Mouse (Mus musculus) CH12.LX (cell line): ENCODE results near the gene Vdac1.

ENCODE experiments used
- BHLHE40 ChIP-seq: IDR thresholded peaks from 2 replicates; pipeline ENCODE4 v1.6.1; 2011; ENCODE audit warnings: mild to moderate bottlenecking, low read depth, low read length, improper control_type of control experiment
- CTCF ChIP-seq, 2 experiments: IDR thresholded peaks in 1 of 2; conservative IDR thresholded peaks in 1 of 2; 2 replicates each; pipeline ENCODE4 v1.5.1; 2011 to 2012; ENCODE audit warnings: low read depth in 2 of 2, low read length in 2 of 2, improper control_type of control experiment in 1 of 2, inconsistent platforms in 1 of 2, mild to moderate bottlenecking in 1 of 2, moderate library complexity in 1 of 2
- ELF1 ChIP-seq: IDR thresholded peaks from 2 replicates; pipeline ENCODE4 v1.6.1; 2014; ENCODE audit warnings: low read depth, mild to moderate bottlenecking, inconsistent platforms, low read length, improper control_type of control experiment
- EP300 ChIP-seq: IDR thresholded peaks from 2 replicates; pipeline ENCODE4 v1.6.1; 2011; ENCODE audit warnings: low read length, improper control_type of control experiment
- HCFC1 ChIP-seq: IDR thresholded peaks from 2 replicates; pipeline ENCODE4 v1.6.1; 2012; ENCODE audit warnings: low read depth, mild to moderate bottlenecking, inconsistent platforms, low read length, improper control_type of control experiment
- IRF4 ChIP-seq: IDR thresholded peaks from 2 replicates; pipeline ENCODE4 v1.6.1; 2014; ENCODE audit warnings: low read depth, mild to moderate bottlenecking, inconsistent platforms, low read length, improper control_type of control experiment
- JUN ChIP-seq: IDR thresholded peaks from 2 replicates; pipeline ENCODE4 v1.6.1; 2011; ENCODE audit warnings: low read depth, mild to moderate bottlenecking, low read length, improper control_type of control experiment, moderate library complexity; ENCODE audit not compliant: insufficient read depth
- JUND ChIP-seq: conservative IDR thresholded peaks from 2 replicates; pipeline ENCODE4 v1.6.1; 2011; ENCODE audit warnings: low read depth, low read length, improper control_type of control experiment
- MAFK ChIP-seq: IDR thresholded peaks from 2 replicates; pipeline ENCODE4 v1.6.1; 2011; ENCODE audit warnings: low read length, improper control_type of control experiment; ENCODE audit not compliant: insufficient replicate concordance
- MAZ ChIP-seq: IDR thresholded peaks from 2 replicates; pipeline ENCODE4 v1.6.1; 2012; ENCODE audit warnings: low read depth, mild to moderate bottlenecking, inconsistent platforms, low read length, improper control_type of control experiment, moderate library complexity
- POLR2A ChIP-seq: IDR thresholded peaks from 2 replicates; pipeline ENCODE4 v1.6.1; 2011; ENCODE audit warnings: low read depth, mild to moderate bottlenecking, improper control_type of control experiment, low read length
- USF1 ChIP-seq: IDR thresholded peaks from 2 replicates; pipeline ENCODE4 v1.6.1; 2014; ENCODE audit warnings: low read depth, mild to moderate bottlenecking, inconsistent platforms, low read length, improper control_type of control experiment
- ZMIZ1 ChIP-seq: IDR thresholded peaks from 2 replicates; pipeline ENCODE4 v1.6.1; 2012; ENCODE audit warnings: low read depth, mild to moderate bottlenecking, inconsistent platforms, low read length, improper control_type of control experiment

DNA sequence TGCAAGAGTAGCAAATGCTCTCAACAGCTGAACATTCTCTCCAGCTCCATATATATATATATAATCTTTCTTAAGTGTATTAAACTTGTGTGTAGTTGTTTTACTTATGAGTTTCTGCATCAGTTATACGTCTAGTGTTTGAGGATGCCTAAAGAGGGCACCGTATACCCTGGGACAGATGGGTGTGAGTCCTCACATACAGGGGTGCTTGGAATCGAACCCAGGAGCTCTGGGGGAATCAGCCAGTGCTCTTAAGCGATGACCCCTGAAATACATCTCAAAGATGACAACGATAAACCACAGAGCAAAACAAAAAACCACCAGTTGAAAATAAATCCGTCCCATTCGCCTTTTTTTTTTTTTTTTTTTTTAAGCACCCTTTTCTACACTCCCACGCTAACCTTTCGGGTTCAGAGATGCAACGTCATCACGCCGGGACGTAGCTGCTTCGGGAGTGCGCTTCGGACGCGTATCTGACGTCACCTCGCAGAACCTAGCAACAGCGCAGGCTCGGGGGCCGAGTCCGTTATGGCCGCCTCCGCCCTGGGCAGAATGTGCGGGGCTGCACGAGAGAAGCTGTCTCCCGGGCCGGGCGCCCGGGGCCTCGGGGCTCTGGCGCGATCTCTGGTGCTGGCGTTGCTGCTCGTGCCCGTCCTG lies 35.4 kb downstream of the Vdac1 start, which contains the start of gene 9530068E07Rik:
- TF ChIP-seq ZMIZ1 (peak; percentile 94), BHLHE40 (peak; percentile 27; the same call in 1 of the 2 replicates), ELF1 (peak; percentile 58), HCFC1 (peak; percentile 85), JUN (no peak), CTCF (conservative IDR thresholded peaks at IDR 0.05 in 1 of 2, IDR thresholded peaks at IDR 0.05 in 1 of 2; ENCODE audit: low read depth in 2 of 2, low read length in 2 of 2) (no peak), USF1 (no peak), MAZ (no peak), POLR2A (peak; percentile 98), MAFK (no peak), IRF4 (peak; percentile 66), JUND (peak; percentile 34), EP300 (no peak)
